Mouse (Mus musculus) brain, embryonic 18.5 days (tissue): ENCODE results near the gene Plekha6.
"Not testable (repeated sequence)": the region's sequence is repeated elsewhere in the genome, so short reads cannot be mapped to it uniquely, and the experiment has no call there.

Experiments
- DNase-seq: peaks from one replicate; pipeline ENCODE4 v3.0.0-alpha.2; 2012; ENCODE audit warnings: low read depth, low spot score

Gene Plekha6

DNA sequence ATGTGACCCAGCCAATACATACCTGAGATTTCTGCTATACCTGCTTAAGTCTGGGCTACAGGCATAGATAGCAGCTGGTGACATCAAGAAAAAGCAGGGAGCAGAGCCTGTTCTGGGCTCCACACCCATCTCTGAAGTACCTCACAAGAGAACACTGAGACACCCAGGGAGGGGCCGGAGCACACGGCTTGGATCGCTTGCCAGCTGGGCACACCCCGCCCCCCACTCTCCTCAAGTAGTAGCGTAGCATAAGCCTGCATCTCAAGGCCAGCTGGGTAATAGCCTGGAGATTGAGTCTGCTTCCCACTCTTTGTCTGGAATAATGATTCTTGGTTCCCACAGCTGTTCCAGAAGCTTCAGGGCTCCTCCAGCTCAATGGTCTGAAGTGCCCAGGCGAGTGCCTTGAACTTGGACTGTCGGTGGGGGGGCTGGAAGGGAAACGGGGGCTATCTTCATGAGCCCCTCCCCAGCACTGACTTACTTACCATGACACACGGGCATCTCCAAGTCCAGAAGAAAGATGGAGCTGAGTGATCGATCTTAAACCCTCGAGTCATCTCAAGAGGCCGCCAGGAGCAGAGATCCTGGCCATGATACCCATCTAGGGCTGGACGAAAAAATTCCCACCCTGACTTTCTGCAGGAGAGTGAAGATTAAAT, 157.4 kb downstream of the Plekha6 start, which contains the start of gene Kiss1:
TSS of gene Kiss1 (plus strand) at position 609 of the 659 bp plus-strand sequence.
- DNase-seq: no peak

DNA sequence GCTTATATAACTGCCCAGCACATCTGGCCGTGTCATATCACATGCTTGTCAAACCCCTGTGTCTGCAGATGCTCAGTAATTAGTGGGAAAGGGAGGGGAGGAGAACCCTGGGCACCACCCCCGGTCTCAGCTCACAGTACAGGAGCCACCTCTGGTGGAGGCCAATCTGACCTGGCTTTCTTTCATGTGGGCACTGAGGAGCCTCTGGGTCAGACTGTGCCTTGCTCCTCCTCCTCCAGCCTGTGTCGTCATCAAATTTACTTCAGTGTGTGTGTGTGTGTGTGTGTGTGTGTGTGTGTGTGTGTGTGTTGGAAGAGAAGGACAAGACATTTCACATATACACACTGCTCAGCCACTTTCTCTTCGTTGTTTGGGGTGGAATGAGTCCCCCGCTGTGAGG, 159.3 kb downstream of the Plekha6 start:
- DNase-seq: no peak

DNA sequence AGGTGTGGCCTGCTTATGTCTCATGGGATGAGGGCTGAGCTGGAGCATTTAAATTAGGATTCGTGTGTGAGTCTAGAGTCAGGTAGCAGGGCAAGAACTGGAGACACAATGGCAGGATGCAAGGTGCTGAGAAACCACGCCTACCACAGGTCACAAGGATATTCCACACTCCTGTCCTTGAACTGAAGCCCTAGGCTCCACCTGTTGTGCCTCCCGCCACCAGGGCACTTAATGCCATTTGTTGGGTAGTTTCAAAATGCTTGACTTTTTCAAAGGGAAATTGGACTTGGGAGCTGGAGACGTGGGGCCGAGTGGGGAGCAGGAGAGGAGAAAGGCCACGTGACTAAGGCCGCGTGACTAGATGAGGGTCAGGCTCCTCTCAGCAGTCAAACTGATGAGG, 161.9 kb downstream of the Plekha6 start:
- no peak for DNase-seq

DNA sequence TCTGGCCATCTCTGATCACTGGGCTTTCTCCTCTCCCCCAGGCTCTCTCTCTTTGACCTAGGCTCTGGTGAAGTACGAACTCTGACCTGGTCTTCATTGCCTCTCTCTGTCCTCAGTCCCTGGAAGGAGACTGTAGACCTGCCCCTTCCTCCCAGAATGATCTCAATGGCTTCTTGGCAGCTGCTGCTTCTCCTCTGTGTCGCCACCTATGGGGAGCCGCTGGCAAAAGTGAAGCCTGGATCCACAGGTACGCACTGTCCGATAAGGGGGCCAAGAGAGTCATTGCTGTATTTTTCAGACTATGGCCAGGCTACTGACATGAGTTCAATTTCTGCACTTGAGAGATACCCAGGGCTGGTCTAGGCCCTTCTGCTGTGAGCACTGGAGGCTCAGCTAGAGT, 163.1 kb downstream of the Plekha6 start:
- no peak for DNase-seq

DNA sequence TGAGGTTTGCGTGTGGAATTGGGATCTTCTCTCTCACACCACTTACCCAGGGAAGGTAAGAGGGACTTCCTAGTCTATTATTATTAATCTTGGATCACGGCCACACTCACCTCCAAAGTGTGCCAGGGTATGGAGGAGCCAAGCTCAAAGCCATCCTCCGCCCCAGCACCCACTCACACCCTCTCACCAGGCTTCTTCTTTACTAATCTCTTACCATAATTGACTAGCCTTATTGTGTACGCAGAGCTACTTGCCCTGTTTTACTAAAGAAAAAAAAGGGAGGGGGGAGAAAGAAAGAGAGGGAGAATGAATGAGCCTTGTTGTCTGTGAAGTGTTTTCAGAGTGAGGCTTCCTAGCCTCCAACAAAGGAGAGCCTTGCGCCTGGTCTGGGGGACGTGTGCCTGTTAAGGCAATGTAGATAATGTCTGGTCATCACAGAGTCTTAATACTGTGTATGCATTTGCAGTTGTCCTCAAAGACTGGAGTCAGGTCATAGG, 164.3 kb downstream of the Plekha6 start:
- DNase-seq: no peak

DNA sequence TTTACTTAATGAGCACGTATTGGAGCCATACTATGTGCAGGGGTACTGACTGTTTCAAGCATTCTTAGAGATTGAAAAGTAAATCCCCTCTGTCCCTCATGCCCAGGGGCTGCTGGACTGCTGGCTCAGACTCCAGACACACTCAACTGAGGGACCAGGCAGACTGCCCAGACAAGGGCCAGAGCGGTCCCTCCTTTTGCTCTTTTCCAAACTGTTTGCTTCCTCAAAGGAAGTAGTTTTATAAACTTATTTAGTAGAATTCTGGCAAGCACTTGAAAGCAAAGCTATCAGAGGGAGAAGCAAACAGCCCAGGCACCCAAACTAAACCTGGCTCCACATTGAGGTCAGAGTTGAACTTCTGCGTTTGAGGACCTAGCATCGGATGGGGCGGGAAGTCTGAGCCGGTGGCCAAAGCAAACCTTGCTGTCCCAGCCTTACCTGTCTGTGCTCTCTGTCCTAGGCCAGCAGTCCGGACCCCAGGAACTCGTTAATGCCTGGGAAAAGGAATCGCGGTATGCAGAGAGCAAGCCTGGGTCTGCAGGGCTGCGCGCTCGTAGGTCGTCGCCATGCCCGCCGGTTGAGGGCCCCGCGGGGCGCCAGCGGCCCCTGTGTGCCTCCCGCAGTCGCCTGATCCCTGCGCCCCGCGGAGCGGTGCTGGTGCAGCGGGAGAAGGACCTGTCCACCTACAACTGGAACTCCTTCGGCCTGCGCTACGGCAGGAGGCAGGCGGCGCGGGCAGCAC, 165.1 kb downstream of the Plekha6 start:
- DNase-seq: no peak

DNA sequence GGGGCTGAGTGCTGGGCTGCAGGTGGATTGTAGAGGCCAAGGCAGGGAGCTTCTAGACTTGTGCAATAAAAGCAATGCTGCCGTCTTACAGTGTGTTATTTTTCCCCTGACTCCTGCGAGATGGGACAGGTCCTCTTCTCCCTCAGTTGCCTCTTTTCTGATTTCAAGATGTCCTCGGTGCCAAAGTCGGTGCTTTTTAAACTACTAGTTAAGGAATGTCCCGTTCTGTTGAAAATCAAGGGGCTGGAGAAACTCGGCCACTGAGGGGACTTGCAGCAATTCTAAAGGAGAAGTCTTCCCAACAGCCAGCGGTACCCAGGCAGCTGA, 165.6 kb downstream of the Plekha6 start:
- no peak for DNase-seq

DNA sequence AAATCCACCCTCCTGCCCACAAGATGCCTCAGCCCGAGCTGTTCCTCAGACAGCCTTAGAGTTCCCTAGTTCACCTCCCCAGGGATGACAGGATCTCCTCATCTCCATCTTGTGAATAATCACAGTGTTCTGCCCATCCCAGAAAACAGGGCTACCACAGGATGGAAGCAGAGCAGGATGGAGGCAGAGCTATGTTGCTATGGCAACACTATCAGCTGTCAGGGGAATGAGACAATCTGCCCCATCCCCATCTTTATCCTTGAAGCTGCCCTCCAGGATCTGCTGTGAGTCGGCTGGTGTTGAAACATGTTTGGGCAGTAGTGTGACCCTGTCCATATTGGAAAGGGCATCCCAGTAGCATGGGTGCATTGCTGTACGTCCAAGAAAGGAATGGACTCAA, 167.1 kb downstream of the Plekha6 start:
- DNase-seq: peak; percentile 56

DNA sequence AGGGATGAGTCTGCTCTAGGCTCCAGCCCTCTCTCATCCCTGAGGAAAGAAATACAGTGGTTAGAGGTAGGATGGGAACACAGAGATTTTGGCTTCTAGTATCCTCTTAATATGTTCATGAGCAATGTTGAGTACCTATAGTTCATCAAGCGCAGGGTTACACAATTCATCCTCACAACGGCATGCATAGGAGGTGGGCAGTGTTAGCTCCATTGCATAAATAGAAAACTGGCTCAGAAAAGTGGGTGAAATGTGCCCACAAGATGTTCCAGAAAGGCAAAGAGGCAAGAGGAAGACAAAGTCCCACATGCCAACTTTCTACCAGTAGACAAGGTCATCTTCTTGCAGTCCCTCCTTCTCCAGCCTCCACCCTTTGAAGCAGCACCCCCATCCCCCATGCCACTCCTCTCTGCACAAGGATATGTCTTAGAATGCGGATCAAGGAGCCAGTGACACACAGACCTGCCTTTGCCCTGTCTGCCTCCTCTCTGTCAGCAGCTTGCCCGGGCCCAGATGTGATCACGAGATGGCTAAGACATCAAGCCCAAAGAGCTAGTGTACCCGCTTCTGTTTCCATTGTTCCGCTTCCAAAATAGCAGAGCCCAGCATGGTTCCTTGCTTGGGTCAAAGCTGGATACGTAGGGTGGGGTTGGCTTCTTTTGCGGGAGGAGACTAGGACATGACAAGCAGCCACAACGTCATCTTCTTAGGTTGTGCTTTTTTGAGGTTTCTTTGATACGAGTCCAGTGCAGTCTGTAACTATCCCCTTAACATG, 168.8 kb downstream of the Plekha6 start:
- DNase-seq: no peak

DNA sequence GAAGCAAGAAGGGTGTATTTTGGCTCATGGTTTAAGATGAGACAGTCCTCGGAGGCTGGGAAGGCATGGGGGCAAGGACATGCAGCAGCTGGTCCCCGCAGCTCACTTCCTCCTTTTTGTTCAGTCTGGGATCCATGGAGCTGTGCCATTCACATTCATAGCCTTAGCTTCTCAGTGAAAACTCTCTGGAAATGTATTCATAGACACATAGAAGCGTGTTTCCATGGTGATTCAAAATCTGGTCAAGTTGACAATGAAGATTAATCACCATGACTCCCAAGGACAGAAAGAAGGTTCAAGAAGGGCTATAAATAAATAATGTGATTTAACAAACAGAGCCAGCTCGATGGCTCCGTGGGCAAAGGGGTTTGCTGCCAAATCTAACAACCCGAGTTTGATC, 169.9 kb downstream of the Plekha6 start:
- no peak for DNase-seq

DNA sequence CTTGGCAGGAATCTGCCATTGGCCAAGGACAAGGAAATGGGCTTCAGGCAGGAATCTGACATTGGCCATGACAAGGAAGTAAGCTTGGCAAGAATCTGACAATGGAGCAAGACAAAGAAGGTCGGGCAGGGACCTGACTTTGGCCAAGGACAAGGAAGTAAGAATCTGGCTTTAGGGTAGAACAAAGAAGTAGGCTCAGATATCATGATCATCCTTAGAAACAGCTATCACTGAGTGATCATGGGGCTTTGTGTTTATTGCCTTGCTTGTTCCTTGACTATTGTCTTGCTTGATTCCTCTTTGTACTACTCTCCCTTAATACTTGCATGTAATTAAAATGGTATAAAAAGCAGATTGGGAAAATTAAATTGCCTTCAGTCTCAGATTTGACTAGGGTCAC, 176.4 kb downstream of the Plekha6 start:
- DNase-seq: not testable (repeated sequence)

DNA sequence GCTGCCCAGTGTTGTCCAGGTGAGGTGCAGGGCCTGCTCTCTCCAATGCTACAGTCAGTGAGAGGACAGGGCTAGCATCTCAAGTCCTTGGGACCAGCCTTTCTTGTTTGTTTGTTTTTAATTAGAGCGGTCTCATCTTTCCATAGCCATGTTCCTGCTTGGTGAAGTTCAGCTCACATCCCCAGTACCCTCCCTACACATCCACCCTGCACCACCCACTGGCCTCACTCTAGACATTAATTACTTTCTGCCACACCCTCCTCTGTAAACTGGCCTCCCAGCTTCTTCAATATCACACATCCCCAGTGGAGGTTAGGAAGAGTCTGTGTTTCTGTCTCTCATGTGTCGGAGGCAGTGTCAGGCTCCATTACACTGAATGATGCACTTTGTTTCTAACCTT, 180.3 kb downstream of the Plekha6 start:
- no peak for DNase-seq

DNA sequence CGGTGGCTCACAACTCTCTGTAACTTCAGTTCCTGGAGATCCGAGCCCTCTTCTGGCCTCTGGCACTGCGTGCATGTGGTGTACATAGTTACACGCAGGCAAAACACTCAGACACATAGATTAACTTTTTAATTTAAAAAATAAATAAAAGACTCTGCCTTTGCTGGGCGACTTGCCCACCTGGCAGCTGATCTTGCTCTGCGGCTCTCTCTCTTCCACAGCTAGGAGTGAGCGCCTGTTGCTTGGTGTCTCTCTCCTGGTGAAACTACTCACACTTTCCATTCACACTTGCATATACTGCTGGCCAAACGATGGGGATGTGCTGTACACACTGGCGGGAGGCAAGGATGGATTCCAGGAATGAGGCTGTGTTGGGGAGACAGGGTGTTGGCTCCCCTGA, 182.5 kb downstream of the Plekha6 start:
- DNase-seq: no peak

DNA sequence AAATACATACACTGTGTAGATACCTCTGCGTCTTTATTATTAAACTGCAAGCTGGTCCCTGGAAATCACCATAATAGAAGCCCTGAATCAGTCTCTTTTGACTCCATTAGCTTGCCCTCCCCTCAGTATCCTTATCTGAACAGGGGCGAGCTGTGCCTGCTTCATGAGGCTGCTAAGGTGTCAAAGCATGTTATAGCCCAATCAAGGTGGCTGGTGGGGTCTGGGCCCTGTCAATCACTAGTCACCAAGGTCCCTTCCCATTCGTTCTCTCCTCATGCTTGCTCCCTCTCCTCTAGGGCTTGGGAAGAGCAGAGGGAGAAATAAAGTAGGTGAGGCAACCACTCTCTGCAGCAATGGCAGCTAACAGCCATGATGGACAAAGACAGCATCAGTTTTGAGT, 183.2 kb downstream of the Plekha6 start:
- DNase-seq: no peak

DNA sequence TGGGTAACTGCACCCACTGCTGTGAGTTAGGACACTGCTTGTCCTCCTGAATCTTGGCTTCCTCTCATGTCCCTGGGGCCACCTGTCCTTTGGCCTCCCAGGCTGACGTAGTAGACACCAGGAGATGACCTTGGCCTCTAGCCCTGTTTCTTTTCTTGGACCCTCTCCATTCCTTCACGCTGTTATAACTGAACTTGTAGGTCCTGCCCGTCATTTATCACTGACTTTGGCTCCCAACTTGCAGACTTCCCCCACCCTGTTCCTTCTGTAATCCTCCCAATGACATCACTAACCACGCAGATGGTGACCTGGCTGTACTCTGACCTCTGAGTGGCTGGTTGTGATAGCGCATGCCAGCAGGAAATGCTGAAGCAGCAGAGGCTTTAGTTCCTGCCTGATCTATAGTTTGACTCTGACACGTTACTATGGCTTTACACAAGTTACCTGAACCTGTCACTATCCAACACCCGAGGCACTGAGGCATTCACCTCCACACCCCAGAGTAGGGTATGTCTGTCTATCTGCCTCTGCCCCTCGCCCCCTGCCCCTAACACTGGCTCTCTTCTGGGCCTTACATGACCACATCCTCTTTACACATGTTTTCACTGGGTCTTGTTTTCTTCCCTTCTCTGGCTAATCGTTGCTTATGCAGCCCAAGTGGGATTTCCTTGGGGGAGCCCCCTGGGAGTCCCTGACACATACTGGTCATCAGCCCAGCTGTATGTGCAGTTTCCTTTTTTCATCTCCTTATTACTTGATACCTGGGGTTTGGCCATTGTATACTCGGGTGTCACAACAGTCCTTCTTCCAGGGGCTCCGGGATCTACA, 183.9 kb downstream of the Plekha6 start:
- no peak for DNase-seq

DNA sequence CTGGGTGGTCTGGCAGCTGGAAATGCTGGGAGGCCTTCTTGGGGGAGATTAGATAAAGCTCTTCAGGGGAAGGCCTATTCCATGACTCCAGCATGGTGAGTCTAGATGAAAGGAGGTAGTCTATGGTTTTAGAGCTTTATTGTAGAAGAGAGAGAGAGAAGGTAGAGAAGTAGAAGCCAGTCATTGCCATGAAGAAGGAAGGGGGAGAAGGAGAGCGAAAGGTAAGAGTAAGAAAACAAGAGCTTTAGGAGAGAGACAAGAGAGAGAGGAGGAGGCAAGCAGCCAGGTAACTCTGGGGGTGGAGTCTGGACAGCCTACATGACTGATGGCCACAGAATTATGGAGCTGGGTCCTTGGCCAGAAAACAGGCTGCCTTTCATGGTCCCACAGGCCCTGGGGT, 186.2 kb downstream of the Plekha6 start, which contains the start of gene Ren1:
TSS of gene Ren1 (plus strand) at position 301 of the 400 bp plus-strand sequence.
- DNase-seq: no peak

DNA sequence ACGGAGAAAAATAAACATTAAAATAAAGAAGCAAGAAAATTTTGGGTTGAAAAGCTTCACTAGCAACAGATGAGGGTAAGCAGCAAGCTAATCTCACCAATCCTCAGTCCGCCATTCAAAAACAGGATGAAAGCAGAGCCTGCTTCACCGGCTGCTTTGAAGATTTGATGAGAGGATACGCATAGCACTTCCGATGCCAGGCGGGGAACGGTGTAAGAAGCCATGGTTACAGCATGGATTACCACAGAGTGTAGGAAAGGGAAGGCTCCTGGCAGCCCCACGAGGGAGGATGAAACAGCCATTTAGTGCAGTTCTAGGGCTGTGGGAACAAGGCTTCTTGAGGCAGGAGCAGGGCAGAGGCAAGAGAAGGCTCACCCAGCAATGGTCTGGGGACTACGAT, 187.8 kb downstream of the Plekha6 start:
- DNase-seq: no peak
